Mouse (Mus musculus) liver, embryonic 14.5 days (tissue): Measurements from ENCODE around the gene Slco4a1.

Experiments used
- CTCF ChIP-seq: IDR thresholded peaks from 2 replicates; pipeline ENCODE4 v1.5.1; 2016; ENCODE audit warnings: antibody characterized with exemption, low read depth, control low read depth
- EP300 ChIP-seq: IDR thresholded peaks from 2 replicates; pipeline ENCODE4 v1.6.1; 2016; ENCODE audit warnings: antibody characterized with exemption, low read depth

DNA sequence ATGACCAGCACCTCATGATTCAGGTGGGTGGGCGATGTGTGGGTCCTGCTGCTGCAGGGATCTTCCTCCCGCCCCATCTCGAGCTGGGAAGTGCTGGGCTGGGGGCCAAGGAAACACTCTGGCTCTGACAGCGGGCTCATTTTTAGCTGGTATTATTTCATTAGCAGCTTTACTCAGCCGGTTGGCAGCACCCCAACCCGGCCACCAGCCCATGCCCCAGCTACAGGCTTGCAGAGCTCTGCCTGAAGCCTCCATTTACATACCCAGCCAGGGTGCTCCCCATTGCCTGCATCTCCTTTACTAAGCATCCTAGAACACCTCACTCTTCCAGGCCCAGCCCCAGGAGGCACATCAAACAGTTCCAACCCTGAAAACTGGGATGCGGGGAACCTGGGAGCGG, 29.0 kb upstream of the Slco4a1 start:
- TF ChIP-seq CTCF (no peak), EP300 (no peak)
